Mouse (Mus musculus): Measurements from ENCODE around the gene Mrgpra3. TPM values are rescaled to one million over a fixed set of nuclear protein-coding genes. Genes with fewer than 3 reads are reported as not detected.

Gene Mrgpra3
- polyA plus RNA-seq (2012), result not detected in 2 replicates

DNA sequence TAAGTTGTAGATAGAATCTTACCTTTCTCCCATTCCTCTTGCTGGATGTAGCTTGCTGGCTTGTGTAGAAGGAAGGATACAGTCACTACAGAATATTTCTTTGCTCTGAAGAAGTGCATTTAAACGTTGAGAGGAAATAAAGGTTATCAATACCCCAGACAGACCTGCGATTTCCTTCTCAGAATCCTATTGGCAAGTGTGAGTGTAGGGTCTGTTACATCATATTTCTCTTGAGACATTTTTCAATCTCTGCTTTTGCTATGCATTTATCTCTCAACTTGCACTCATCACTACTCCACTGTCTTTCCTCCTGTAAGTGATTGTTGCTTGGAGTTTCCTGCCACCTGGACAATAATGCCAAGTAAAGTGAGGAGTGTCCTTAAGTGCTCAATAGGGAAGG lies at the start of gene Mrgpra3:
Mrgpra3 (minus strand) TSS at position 101 of the 400 bp plus-strand sequence.
- TF ChIP-seq GATA1 (IDR thresholded peaks at IDR 0.05; ENCODE audit: low read length), result no peak

Other genes with a start within 250 kb of the Mrgpra3 start
- not detected in 2 replicates for gene Mrgpra1, start 247.1 kb downstream of the Mrgpra3 start, polyA plus RNA-seq (2012)
- not detected in 2 replicates for gene Mrgpra2a, start 149.2 kb downstream of the Mrgpra3 start, polyA plus RNA-seq (2012)
- not detected in 2 replicates for gene Mrgpra2b, start 72.5 kb downstream of the Mrgpra3 start, polyA plus RNA-seq (2012)

Measured in G1E-ER4 (cell line).